Mouse (Mus musculus) liver, adult 2 months (tissue): Measurements from ENCODE around the gene Rxfp3.

Experiments
- CTCF ChIP-seq: fragments of 200-500 bp; IDR thresholded peaks from 2 replicates; pipeline ENCODE4 v1.5.1; 2011; ENCODE audit warnings: low read depth, low read length, control low read depth
- POLR2A ChIP-seq: fragments of 200-500 bp; IDR thresholded peaks from 2 replicates; pipeline ENCODE4 v1.6.1; 2011; ENCODE audit warnings: low read length, control low read depth; ENCODE audit not compliant: insufficient read depth; ENCODE audit errors: extremely low read depth

DNA sequence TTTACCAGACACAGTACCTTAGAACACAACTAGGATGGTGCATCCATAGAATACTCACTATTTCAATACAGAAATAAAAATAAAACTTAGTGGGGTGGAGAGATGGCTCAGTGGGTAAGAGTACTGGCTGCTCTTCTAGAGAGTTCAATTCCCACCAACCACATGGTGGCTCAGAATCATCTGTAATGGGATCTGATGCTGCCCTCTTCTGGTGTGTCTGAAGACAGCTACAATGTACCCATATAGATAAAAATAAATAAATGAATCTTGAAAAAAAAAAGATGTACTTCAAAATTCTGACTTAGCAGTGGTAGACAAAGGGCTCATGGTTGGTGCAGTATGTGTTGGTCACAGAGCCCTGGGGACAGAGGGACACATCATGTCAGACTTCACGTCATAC lies 46.2 kb downstream of the Rxfp3 start:
- TF ChIP-seq CTCF (no peak), POLR2A (no peak)
